Mouse (Mus musculus) urinary bladder, postnatal 10 days (tissue): Measurements from ENCODE around the gene Cntrl.

Source experiments
- DNase-seq: peaks from one replicate; pipeline ENCODE4 v3.0.0; 2022; ENCODE audit warnings: low spot score

Cntrl gene

DNA sequence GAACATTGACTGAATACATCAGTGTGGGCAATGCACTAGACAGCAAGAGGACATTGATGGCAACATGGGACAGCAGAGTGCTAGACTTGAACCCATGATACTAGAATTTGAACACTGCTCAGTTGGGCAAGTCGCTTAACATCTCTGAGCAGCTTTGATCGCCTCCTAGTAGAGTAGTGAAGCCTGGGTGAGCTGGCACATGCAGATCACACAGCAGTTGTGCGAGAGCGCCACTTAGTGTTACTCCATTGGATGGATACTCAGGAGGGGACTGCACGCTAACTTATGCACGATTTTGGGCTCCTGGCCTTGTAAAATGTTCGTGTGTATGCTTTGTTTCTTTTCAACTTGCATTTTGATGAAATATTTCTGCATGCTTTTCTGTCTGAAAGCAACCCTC lies 15.4 kb downstream of the Cntrl start:
- DNase-seq: no peak

DNA sequence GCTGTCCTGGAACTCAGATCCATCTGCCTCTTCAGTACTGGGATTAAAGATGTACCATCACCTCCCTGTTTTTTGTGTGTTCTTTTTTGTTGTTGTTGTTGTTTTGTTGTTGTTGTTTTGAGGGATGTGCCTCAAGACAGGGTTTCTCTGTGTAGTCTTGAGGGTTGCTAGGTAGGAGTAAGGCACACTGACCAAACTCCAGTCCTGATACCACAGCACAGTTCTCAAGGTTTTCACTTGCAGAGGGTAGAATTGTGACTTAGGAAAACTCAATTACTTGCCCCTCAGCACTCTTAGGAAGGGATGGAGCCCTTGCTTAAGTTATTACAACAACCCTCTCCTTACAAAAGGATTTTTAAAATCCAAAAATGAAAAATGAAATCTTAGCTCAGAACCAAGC lies 22.2 kb downstream of the Cntrl start:
- no peak for DNase-seq

DNA sequence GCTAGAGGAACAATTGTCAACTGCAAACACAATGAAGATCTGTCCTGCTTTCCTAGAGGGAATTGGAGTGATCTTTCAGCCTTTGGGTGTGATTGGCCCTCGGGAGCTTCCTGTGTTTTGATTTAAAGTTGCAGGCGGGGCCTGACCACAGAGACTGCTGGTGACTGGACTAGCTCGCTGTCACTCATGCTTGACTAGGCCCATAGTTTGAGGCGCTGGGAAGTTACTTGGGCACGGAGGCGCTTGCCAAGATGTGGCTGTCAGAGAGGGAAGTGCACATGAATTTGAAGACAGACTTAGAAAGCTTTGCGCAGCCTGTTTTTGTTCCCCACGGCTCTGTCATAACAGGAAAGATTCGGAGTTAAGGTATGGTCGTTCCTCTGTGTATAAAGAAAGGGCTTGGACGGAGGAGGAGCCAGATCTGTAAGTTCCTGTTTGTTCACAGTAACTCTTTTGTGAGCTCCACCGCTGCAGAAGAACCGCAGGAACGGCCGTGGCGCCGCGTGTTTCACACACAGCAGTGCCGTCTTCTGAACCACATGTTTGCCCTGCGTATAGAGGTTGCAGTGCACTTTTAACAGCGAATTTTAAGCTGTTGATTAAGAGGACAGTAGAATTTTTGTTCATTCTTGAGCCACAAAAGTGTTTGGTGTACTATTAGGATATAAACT lies 22.8 kb downstream of the Cntrl start:
- peak; percentile 81 for DNase-seq

DNA sequence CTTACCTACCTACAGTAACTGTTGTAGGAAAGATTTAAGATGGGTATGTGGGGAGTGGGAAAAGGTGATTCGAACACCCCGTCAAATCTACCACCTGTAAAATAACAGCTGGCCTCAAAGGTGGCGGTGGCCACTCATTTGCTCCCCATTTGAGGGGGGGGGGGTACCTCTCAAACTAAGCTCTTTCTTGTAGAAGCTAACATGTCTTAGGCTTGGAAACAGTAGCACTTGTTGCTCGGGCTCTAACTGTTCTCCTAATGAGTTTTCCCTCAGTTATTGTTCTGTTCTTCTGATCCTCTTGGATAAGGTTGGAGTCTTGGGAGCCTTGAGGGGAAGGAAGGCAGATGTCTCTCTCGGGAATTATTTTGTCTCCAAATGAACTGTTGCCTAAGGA lies 23.4 kb downstream of the Cntrl start:
- DNase-seq: no peak

DNA sequence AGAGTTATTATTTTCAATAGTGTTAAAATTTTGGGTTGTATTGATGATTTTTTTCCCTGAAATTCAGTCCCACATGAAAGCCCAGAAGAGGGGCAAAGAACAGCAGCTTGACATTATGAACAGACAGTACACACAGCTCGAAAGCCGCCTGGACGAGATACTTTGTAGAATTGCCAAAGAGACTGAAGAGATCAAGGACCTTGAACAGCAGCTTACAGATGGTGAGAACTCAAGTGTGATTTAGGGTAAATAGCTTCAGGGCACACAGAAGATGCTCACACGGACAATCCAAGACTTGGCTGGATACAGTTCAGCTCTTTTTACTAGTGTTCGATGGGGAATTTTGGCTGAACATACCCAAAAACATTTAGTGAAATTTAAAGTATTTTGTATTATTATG lies 24.6 kb downstream of the Cntrl start:
- no peak for DNase-seq

DNA sequence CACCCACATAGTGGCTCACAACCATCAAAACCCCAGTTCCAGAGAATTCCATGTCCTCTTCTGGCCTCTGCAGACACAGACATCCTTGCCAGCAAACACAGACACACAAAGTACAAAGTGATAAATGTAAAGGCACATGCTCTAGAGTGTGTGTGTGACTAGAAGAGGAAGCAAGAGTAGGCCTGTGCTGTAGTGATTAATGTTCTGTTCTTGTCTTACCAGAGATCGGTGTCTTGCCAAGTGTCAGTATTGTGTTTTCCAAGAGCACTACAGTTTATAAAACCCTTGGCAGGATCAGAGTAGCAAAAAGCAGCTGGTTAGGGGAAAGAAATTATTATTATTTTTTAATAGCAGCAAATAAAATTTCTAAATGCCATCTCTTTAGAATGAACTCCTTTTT lies 29.3 kb downstream of the Cntrl start:
- DNase-seq: no peak

DNA sequence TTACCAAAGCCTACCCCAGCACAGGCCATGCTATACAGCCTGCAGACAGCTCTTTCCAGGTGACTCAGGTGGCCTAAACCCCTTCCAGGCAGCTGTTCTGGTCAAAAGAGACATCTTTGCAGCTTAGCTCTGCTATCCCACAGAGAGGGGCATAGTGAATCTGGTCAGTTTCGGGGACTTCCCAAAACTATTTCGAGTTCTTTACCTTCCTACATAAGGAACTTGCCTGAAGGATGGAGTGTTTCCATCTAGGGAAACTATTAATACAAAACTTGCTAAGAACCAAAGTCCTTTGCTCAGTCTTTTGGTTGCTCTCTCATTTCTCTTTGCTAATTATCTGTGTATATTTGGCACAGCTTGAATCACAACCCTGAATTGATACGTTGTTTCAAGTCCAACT lies 32.4 kb downstream of the Cntrl start:
- no peak for DNase-seq

DNA sequence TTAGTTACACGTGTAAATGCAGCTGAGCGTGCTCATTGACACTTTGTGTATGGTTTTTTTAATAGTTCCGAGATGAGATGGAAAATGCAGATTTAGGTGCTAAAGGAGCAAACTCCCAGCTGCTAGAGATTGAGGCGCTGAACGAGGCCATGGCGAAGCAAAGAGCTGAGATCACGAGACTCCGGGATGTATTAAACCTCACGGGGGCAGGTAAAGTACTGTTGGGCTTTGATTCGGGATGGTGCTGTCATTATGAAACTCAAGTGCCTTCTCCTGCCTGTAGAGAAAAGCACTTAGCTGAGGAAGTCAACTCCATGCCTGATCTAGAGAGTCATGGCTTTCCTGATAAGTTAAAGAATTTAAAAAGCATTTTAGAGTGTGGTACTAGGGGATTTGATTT lies 39.5 kb downstream of the Cntrl start:
- no peak for DNase-seq

DNA sequence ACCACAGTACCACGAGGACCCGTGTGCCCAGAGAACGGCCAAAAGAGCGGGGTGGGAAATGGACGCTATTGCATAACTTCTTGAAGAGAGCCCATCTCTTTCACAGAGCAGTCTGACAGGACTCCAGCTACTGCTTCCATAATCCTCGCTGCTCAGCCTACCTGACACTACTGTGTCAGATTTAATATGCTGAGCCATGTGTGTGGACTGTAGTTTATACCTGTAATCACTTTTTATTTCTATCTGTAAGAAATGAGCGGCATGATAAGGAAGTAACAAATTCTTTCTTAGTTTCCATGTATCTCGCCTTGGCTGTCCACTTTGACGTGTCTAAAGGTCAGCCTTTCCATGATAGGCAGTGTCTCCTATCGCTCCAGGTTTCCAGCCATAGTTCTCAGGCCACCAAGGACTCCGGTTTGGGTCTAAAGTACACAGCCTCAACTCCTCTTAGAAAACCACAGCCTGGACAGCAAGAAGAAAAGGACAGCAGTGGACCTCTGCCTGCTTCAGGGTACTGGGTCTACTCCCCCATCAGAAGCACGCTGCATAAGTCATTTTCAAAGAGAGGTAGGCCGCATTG lies 42.1 kb downstream of the Cntrl start:
- no peak for DNase-seq

DNA sequence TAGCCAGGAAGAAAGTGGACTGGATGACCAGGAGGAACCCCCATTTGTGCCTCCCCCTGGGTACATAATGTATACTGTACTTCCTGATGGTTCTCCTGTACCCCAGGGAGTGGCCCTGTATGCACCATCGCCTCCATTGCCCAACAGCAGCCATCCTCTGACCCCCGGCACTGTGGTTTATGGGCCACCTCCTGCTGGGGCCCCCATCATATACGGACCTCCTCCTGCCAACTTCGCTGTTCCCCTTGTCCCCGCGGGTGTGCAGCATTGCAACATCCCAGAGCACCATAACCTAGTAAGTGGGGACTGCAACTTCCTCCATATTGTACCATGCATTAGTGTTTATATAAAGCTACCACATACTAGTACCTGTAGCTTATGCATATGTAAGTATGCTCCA lies 43.9 kb downstream of the Cntrl start:
- DNase-seq: no peak

DNA sequence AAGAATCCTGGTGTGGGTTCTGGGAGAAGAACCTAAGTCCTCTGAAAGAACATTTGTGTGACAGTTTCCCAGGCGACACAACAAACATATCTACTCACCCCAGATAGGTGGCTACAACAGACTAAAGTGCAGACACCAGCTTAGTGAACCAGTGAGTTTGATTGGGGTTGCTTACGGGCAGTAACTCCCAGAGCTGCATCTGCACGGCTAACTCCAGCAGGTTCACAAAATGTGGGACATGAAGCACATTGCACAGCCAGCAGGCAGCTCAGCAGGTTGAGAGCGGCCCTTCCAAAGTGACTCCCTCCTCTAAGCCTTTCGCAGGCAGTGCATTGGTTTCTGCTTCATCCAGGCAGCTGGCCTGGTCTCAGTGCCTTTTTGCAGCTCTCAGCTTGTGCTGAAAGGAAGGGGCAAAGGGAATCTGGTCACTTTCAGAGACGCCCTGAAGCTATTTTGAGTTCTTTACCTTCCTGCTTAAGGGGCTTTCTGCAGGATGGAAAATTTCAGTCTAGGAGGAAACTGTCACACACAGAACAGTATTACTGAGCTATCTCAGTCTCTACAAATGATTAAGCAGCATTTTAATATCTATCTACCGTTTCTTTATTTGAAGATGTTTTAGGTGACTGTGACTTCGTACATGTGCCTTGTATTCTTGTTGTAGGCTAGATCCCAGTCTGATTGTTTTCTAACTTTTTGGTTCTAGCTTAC lies 44.7 kb downstream of the Cntrl start:
- no peak for DNase-seq

DNA sequence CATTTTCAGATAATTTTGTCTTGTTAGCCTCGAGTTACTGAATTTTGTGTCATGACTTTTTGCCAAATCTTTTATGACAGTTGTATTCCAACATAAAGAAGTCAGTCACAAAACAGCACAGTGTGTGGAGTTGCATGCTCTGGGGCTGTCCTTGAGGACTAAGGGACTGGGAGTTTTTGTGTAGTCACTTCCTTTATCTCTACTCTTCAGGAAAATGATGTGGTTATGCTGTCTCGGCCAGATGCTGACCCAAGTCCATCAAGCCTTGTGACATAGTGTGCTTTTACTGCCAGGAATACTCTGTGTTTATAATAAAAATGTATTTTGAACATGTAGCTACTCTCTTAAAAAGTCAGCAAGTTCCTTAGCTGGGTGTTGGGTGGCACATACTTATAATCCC lies 47.7 kb downstream of the Cntrl start:
- no peak for DNase-seq

DNA sequence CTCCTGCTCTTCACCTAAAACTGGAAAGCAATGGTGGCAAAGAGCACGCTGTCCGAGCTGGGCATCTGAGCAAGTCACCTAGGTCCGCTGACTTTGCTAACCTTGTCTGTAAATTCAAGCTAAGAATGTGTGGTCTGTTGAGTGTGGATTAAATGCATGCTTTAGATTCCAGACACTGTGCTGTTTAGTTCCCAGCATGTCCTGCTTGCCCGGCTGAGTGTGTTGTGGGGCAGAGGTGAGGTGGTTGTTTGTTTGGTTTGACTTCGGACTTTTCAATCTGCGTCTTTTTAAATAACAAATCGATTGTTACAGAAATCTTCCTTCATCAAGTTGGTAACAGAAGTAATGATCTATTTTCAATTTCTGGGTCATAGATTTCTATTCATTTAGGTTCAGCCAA lies 48.5 kb downstream of the Cntrl start:
- no peak for DNase-seq

DNA sequence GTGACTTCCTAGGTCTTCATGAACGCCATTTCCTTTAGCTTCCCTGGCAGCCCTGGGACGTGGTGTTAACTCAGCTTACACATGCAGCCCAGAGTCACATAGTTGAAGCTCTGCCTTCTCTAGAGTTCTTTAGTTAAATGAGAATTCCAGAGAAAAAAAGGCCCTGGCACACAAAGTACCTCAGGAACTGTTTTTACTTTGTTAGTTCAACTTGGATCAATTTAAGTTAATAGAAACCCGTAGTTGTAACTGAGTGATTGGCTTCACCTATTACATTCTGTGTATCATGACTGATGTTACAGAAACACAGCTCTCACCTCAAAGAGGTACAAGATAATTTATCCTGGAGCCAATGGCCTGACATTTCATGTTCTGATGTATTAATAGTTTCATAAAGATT lies 49.1 kb downstream of the Cntrl start:
- no peak for DNase-seq

DNA sequence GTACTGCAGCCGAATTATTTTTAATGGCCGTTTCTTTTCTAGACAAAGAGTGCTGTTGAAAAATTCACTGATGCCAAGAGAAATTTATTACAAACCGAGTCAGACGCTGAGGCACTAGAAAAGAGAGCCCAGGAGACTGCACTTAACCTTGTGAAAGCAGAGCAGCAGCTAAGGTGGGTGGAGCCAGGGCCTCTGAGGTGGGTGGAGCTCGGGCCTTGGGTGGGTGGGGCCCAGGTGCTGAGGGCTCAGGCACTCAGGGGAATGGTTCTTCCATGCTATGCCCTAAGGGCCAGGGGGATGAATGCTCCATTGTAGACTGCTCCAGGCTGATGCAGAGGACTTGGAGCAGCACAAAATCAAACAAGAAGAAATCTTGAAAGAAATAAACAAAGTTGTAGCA lies 50.9 kb downstream of the Cntrl start:
- no peak for DNase-seq

DNA sequence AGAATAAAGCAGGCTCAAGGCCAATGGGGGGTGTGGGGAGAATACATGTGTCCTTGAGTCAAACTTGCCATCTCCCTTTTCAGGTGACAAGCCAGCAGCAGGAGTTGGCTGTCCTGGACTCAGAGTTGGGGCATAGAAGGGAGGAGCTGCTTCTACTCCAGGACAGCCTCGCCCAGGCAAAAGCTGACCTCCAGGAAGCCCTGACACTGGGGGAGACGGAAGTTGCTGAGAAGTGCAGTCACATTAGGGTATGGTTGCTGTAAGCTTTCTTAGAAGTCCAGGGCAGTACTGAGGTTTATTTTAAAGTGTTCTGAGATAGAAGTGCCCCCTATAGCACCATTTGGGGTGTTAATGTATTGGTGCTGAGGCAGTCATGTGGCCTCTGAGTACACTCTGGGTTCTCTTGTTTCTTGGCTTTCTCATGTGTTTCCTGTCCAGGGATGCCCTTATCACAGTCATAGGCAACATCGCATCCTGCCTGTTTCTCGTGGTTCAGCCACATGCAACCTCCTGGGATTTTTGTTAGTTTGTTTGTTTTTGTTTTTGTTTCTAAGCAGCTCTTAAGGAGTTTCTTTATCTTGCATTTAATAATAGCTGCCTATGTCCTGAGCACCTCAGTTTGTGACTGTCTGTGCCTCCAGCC lies 52.7 kb downstream of the Cntrl start:
- DNase-seq: no peak

DNA sequence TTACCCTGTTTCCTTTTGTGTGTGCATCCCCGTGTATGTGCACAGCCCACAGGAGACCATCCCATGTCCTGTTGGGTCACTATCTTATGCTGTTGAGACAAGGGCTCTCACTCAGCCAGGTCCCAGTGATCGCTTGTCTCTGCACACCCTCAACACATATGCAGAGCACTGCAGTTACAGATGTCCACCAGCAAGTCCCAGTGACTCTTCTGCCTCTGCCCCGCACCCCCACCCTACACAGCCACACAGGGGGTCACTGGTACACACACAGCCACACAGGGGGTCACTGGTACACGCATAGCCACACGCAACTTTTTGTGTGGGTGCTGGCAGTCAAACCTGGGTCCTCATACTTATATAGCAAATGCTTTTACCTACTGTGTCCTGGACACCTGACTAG lies 54.1 kb downstream of the Cntrl start:
- no peak for DNase-seq

DNA sequence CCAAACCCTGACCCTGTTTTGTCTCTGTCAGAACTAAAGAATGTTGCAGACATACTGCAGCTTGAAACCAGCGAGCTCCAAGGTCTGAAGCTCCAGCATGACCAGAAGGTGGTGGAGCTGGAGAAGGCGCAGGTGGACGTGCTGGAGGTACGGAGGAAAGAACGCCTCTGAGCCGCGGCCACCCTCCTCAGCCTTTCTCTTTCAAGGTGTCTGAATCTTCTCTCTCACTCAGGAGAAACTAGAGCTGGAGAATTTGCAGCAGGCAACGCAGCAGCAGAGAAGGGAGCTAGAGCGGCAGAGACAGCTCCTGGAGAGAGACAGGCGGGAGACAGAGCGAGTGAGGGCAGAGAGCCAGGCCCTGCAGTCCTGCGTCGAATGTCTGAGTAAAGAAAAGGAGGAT lies 56.1 kb downstream of the Cntrl start:
- DNase-seq: no peak

DNA sequence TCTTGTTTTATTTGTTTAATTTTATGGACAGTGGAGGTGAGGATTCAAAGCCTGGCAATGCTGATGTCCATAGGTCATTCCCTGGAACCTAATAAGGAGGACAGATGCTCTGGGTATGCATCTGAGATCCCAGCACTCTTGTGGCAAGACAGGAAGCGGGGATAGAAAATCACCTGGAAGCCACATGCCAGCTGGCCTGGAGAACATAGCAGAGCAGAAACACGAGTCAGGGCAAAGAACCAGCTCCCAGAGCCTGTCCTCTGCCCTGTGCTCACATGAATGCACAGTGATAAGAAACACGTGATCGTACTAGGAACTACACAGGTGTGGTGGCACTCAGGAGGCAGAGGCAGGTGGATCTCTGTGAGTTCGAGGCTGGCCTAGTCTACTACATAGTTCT lies 57.5 kb downstream of the Cntrl start:
- no peak for DNase-seq

DNA sequence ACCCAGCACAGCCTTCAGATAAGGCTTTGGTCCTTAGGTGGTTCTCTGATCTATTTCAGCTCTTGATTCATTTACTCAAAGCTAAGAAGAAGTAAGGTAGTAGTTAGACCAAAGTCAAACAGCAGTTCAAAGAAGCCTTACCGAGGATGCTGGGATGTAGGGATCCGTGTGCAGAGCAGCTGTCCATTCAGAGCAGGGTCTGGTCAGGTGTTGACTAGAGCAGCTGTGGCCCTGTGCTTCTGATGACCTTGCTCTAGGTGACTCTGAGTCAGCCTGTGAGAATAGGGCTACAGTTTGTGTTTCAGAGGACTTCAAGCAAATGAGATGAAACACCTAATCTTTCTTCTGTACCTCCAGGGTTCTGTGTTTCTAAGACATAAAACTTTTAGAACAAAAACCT lies 60.2 kb downstream of the Cntrl start:
- no peak for DNase-seq

DNA sequence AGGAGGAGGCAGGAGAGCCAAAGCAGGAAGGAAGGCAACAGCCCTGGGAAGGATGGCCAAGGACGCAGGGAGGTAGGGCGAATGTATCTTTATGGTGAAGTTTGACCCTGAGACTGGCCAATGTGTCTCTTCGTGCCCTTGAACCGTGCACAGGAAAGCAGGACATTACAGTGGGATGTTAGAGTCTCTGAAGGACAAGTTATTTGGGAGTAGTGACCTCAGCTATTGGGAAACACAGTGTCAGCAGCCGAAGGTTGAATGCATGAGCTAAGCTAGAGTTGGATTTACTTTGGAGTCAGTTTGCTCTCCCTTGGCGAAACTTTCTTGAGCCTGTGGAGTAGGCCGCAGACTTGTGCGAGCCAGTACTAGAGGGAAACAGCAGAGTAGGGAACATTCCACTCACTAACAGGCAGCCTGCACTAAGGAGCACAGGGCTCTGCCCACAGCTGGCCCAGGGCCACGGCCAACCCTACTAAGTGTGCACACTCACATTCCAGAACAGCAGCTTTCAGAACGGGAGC lies 62.1 kb downstream of the Cntrl start:
- no peak for DNase-seq

DNA sequence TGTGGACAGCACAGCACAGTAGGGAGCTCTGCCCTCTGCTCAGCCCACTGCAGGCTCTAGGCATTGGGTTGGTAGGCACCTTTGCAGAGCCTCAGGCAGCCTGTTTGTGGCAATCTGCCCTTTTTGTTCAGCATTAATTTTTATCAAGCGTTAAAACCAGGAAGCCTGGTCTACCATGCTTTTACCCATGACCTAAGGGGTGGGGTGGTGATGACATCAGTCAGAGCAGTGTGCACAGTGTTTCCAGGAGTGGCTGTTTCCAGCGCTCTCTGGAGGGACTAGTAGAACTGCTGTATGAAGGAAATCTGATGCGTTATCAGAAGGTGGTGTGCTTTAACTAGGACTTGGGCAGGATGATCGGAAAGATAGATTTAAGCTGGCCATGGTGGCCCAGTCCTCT lies 63.0 kb downstream of the Cntrl start:
- DNase-seq: no peak

DNA sequence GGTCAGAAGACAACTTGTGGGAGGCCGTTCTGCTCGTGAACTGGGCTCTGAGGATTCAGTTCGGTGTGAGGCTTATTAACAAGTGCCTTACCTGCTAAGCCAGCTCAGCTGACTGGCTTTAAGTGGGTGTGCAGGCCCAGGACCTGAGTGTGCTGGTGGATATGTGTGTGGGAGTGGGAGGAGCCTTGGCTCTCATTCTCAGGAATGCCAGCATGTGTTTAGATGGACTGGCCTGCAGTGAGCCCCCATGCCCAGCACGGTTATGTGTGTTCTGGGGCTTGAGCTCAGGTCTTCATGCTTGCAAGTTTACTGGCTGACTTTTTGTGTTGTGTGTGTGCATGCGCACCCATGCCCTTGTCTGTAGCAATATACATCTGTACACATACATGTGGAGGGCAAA lies 64.4 kb downstream of the Cntrl start:
- DNase-seq: no peak
